Mouse (Mus musculus) embryo, embryonic 10 days (tissue): Measurements from ENCODE around the gene Stard5.

Experiments used
- DNase-seq: peaks from one replicate; pipeline ENCODE4 v3.0.0-alpha.2; 2015; ENCODE audit warnings: low spot score

Gene Stard5

GRCm38 (mm10) chr7:83633856-83634255 lies 2.1 kb downstream of the Stard5 start:
- no peak for DNase-seq

GRCm38 (mm10) chr7:83635726-83636125 lies 4.0 kb downstream of the Stard5 start:
- DNase-seq: no peak

GRCm38 (mm10) chr7:83636425-83636824 lies 4.7 kb downstream of the Stard5 start:
- no peak for DNase-seq

- no peak for DNase-seq
Measured at GRCm38 (mm10) chr7:83637781-83638583, 6.2 kb downstream of the Stard5 start.

GRCm38 (mm10) chr7:83639084-83639483 lies 7.3 kb downstream of the Stard5 start:
- no peak for DNase-seq

- no peak for DNase-seq
Measured at GRCm38 (mm10) chr7:83640581-83640980, 8.8 kb downstream of the Stard5 start.

- DNase-seq: peak; percentile 28
Measured at GRCm38 (mm10) chr7:83641163-83641562, 9.4 kb downstream of the Stard5 start.

- no peak for DNase-seq
Measured at GRCm38 (mm10) chr7:83643581-83643980, 11.8 kb downstream of the Stard5 start.

- DNase-seq: no peak
Measured at GRCm38 (mm10) chr7:83644761-83645160, 13.0 kb downstream of the Stard5 start.

GRCm38 (mm10) chr7:83645476-83645875 lies 13.7 kb downstream of the Stard5 start:
- no peak for DNase-seq

- no peak for DNase-seq
Measured at GRCm38 (mm10) chr7:83648807-83649206, 17.0 kb downstream of the Stard5 start.

- DNase-seq: no peak
Measured at GRCm38 (mm10) chr7:83650638-83651037, 18.9 kb downstream of the Stard5 start.

GRCm38 (mm10) chr7:83652498-83652897 lies 20.7 kb downstream of the Stard5 start:
- no peak for DNase-seq

- no peak for DNase-seq
Measured at GRCm38 (mm10) chr7:83653605-83654051, 21.9 kb downstream of the Stard5 start.

- no peak for DNase-seq
Measured at GRCm38 (mm10) chr7:83654196-83654595, 22.4 kb downstream of the Stard5 start.

- no peak for DNase-seq
Measured at GRCm38 (mm10) chr7:83654938-83655630, 23.3 kb downstream of the Stard5 start.

GRCm38 (mm10) chr7:83658716-83659115 lies 27.0 kb downstream of the Stard5 start:
- DNase-seq: no peak

- DNase-seq: no peak
Measured at GRCm38 (mm10) chr7:83659159-83660065, 27.7 kb downstream of the Stard5 start.

- no peak for DNase-seq
Measured at GRCm38 (mm10) chr7:83660273-83660691, 28.5 kb downstream of the Stard5 start.

GRCm38 (mm10) chr7:83661031-83661430 lies 29.3 kb downstream of the Stard5 start:
- DNase-seq: no peak

GRCm38 (mm10) chr7:83661763-83662162 lies 30.0 kb downstream of the Stard5 start:
- no peak for DNase-seq

GRCm38 (mm10) chr7:83662711-83663375 lies 31.1 kb downstream of the Stard5 start:
- DNase-seq: no peak
